In the genomic region with DNA sequence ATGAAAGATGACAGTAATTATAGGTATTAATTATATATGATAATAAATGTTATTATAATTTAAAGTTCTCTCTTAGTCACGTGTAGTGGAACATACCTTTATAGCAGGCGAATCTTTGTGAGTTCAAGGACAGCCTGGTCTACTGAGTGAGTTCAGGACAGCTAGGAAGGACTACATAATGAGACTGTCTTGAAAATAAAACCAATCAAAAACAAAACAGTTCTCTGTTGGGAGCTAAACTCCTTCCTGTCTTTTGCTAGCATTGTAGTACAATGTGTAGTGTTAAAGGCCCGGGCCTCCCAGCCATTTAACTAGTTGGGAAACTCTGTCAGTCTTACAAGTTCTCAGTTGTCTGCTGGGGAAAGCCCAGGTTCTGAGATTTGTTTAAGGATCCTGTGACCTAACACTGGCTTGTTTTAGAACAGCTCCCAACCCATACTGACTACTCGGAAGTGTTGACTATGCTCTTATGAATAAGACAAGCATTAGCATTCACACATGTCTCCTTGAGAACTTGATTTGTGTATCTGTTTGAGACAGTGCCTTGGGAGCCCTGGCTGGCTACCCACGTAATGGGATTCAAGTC, we compare ENCODE assay signal across 34 mouse cellular contexts. TPM values are rescaled to one million over a fixed set of nuclear protein-coding genes. Genes with fewer than 3 reads are reported as not detected.
"Had no signal": no experiment of that assay in that cellular context is flagged by ENCODE, and none has a peak within 500 bp of the region (broad histone marks: within the 10 kb centered on the region; RNA-seq: fewer than 3 reads in every experiment).

No protein-coding gene starts in this region.

- DNase-seq: heart, postnatal 10 days; heart, postnatal 14 days; heart, postnatal 36 days; heart, postnatal 4 days; kidney, adult 11 months; kidney, adult 18-20 months; kidney, adult 2 months; kidney, adult 8-10 months; kidney, adult 9 months; kidney, postnatal 14 days; kidney, postnatal 25 days; kidney, postnatal 36 days; layer of hippocampus, adult 9-11 months; layer of hippocampus, postnatal 36 days had no signal

- H3K36me3 ChIP-seq: heart, embryonic 10.5 days; heart, embryonic 12.5 days; heart, embryonic 13.5 days; heart, embryonic 15.5 days; hindbrain, embryonic 10.5 days; hindbrain, embryonic 12.5 days; hindbrain, embryonic 13.5 days; hindbrain, embryonic 15.5 days; intestine, embryonic 15.5 days; kidney, embryonic 15.5 days had no signal

- H3K27me3 ChIP-seq: heart, embryonic 12.5 days; heart, embryonic 13.5 days; heart, embryonic 15.5 days; hindbrain, embryonic 12.5 days; hindbrain, embryonic 13.5 days; hindbrain, embryonic 15.5 days; intestine, embryonic 15.5 days; kidney, embryonic 15.5 days had no signal

- ATAC-seq: hindbrain, embryonic 16.5 days; hindbrain, postnatal 0 days; inflammation-experienced regulatory T-cells, adult 6 months; intestine, embryonic 15.5 days; intestine, embryonic 16.5 days; intestine, postnatal 0 days had no signal

- H3K4me2 ChIP-seq: heart, embryonic 11.5 days; heart, embryonic 12.5 days; heart, embryonic 13.5 days; heart, embryonic 15.5 days; hindbrain, embryonic 12.5 days; hindbrain, embryonic 13.5 days; hindbrain, embryonic 15.5 days; intestine, embryonic 15.5 days had no signal

- H3K9me3 ChIP-seq: heart, embryonic 10.5 days; heart, embryonic 12.5 days; heart, embryonic 13.5 days; heart, embryonic 15.5 days; hindbrain, embryonic 10.5 days; hindbrain, embryonic 12.5 days; hindbrain, embryonic 13.5 days; hindbrain, embryonic 15.5 days; intestine, embryonic 15.5 days; kidney, embryonic 15.5 days had no signal

- H3K27ac ChIP-seq: heart, embryonic 10.5 days; heart, embryonic 13.5 days; heart, embryonic 15.5 days; hindbrain, embryonic 10.5 days; hindbrain, embryonic 12.5 days; hindbrain, embryonic 13.5 days; hindbrain, embryonic 14.5 days; hindbrain, embryonic 15.5 days; hindbrain, postnatal 0 days; kidney, embryonic 15.5 days; kidney, postnatal 0 days; layer of hippocampus, adult 2 months had no signal

- H3K9ac ChIP-seq: heart, embryonic 12.5 days; heart, embryonic 13.5 days; heart, embryonic 15.5 days; hindbrain, embryonic 12.5 days; hindbrain, embryonic 14.5 days; hindbrain, embryonic 15.5 days; intestine, embryonic 15.5 days; kidney, embryonic 15.5 days had no signal

- H3K4me3 ChIP-seq: heart, embryonic 10.5 days; heart, embryonic 12.5 days; heart, embryonic 13.5 days; heart, embryonic 15.5 days; hindbrain, embryonic 10.5 days; hindbrain, embryonic 12.5 days; hindbrain, embryonic 13.5 days; hindbrain, embryonic 15.5 days; intestine, embryonic 15.5 days; kidney, embryonic 15.5 days; layer of hippocampus, adult 2 months had no signal

RNA-seq across cellular contexts. Expression of a gene that starts 49.5 kb away (rescaled TPM):
- total RNA-seq: hematopoietic stem cell, adult 5-6 weeks had no signal
